In genomic region chr3:53063423-53064147, GRCm38 (mm10) we compare ENCODE assay signal across 10 mouse cellular contexts. TPM values are rescaled to one million over a fixed set of nuclear protein-coding genes. Genes with fewer than 3 reads are reported as not detected.
DNase-seq lines count a peak whose midpoint lies in the region; ATAC-seq lines count a peak whose summit lies in the region.
"Had no signal": no experiment of that assay in that cellular context is flagged by ENCODE, and none has a peak within 500 bp of the region (broad histone marks: within the 10 kb centered on the region; RNA-seq: fewer than 3 reads in every experiment).

No protein-coding gene starts in this region.

- peak overlapping the region; percentile 29; the same call in 1 of the 2 replicates for H3K27ac ChIP-seq in lung, embryonic 16.5 days (ENCODE audit: low read length)
- H3K27ac ChIP-seq in heart, embryonic 11.5 days (ENCODE audit: low read depth, low read length): 0 out of 2 replicates have a peak overlapping the region, but pooled peaks have one; percentile 46
- H3K27ac ChIP-seq: midbrain, embryonic 12.5 days had no signal

- no peaks in the 10 kb centered on the region for H3K9me3 ChIP-seq in lung, embryonic 16.5 days (ENCODE audit: control insufficient read depth, low read length)
- no peaks in the 10 kb centered on the region; the same call in 1 of the 2 replicates for H3K9me3 ChIP-seq in heart, embryonic 11.5 days (replicated peaks; ENCODE audit: control insufficient read depth, low read length)
- H3K9me3 ChIP-seq: midbrain, embryonic 12.5 days had no signal

- H3K9ac ChIP-seq in lung, embryonic 16.5 days (ENCODE audit: low read length): no peak overlapping the region
- H3K9ac ChIP-seq in heart, embryonic 11.5 days (ENCODE audit: low read depth, low read length): no peak overlapping the region
- H3K9ac ChIP-seq: midbrain, embryonic 12.5 days had no signal

- peaks cover 34% of the 10 kb centered on the region for H3K4me1 ChIP-seq in lung, embryonic 16.5 days (replicated peaks; ENCODE audit: control insufficient read depth, insufficient read depth, low read length)
- H3K4me1 ChIP-seq in heart, embryonic 11.5 days (ENCODE audit: control insufficient read depth, insufficient read depth, low read length): peaks cover 35% of the 10 kb centered on the region

- H3K4me2 ChIP-seq in lung, embryonic 16.5 days (ENCODE audit: low read depth, low read length): peak overlapping the region; percentile 12; the same call in 1 of the 2 replicates
- H3K4me2 ChIP-seq in heart, embryonic 11.5 days: no peak overlapping the region
- H3K4me2 ChIP-seq: midbrain, embryonic 12.5 days had no signal

- H3K4me3 ChIP-seq in lung, embryonic 16.5 days (ENCODE audit: low read length): no peak overlapping the region
- H3K4me3 ChIP-seq in heart, embryonic 11.5 days (ENCODE audit: low read depth, low read length): no peak overlapping the region
- H3K4me3 ChIP-seq: midbrain, embryonic 12.5 days had no signal

- WGBS in lung, embryonic 16.5 days: 38% methylated on average over 13 of the region's 13 CpGs
- WGBS in heart, embryonic 11.5 days (ENCODE audit: insufficient replicate concordance): 54% methylated on average over 13 of the region's 13 CpGs

- no peak for ATAC-seq in lung, embryonic 16.5 days (ENCODE audit: low read depth)
- no peak for ATAC-seq in heart, embryonic 11.5 days (replicated peaks; ENCODE audit: insufficient number of reproducible peaks, low FRiP score, low TSS enrichment)
- ATAC-seq: forebrain, embryonic 16.5 days had no signal

- no peaks in the 10 kb centered on the region for H3K27me3 ChIP-seq in lung, embryonic 16.5 days (ENCODE audit: control insufficient read depth, insufficient read depth, low read depth, low read length)
- no peaks in the 10 kb centered on the region for H3K27me3 ChIP-seq in heart, embryonic 11.5 days (ENCODE audit: control insufficient read depth, insufficient read depth, low read length)
- H3K27me3 ChIP-seq: midbrain, embryonic 12.5 days had no signal

- peak; percentile 36 to 45 for DNase-seq in cerebellum, postnatal 25 days
- no peak for DNase-seq in cerebellum, postnatal 14 days
- no peak for DNase-seq in lung, adult 18-20 months
- DNase-seq in lung, postnatal 36 days: peak; percentile 42
- DNase-seq in frontal cortex, postnatal 10 days (ENCODE audit: low spot score in 2 of 2): no peak
- no peak for DNase-seq in cerebellum, postnatal 4 days (ENCODE audit: low spot score in 2 of 2)

- H3K36me3 ChIP-seq in lung, embryonic 16.5 days (ENCODE audit: control insufficient read depth, insufficient read depth, low read length): no peaks in the 10 kb centered on the region
- no peaks in the 10 kb centered on the region for H3K36me3 ChIP-seq in heart, embryonic 11.5 days (ENCODE audit: control insufficient read depth, insufficient read depth, low read length)
- H3K36me3 ChIP-seq: midbrain, embryonic 12.5 days had no signal

RNA-seq across cellular contexts. Expression of gene Lhfp, which starts 22.3 kb away (rescaled TPM):
- polyA plus RNA-seq in lung, embryonic 16.5 days (2015; fragmentation: Nextera tagmentation; extraction: Ambion mirVana): 77.0 and 82.9 TPM in 2 replicates
- 64.5 and 85.7 TPM in 2 replicates for polyA plus RNA-seq in heart, embryonic 11.5 days (2014; fragmentation: Nextera tagmentation; extraction: Ambion mirVana)

RNA-seq across cellular contexts. Expression of gene Cog6, which starts 46.5 kb away (rescaled TPM):
- polyA plus RNA-seq in lung, embryonic 16.5 days (2015; fragmentation: Nextera tagmentation; extraction: Ambion mirVana): 46.7 and 48.1 TPM in 2 replicates
- 59.0 and 66.0 TPM in 2 replicates for polyA plus RNA-seq in heart, embryonic 11.5 days (2014; fragmentation: Nextera tagmentation; extraction: Ambion mirVana)

Comparison
In these comparisons a context has a peak if more than half of its experiments do, and no peak if none do; other contexts are left out.
1. DNase-seq: peak in cerebellum, postnatal 25 days (2 of 2) and lung, postnatal 36 days (single experiment); none in cerebellum, postnatal 14 days (0 of 2), lung, adult 18-20 months (0 of 2), frontal cortex, postnatal 10 days (0 of 2) and cerebellum, postnatal 4 days (0 of 2).